Mouse (Mus musculus): ENCODE data around the gene Cpne5. TPM values are rescaled to one million over a fixed set of nuclear protein-coding genes. Genes with fewer than 3 reads are reported as not detected.

Gene Cpne5
- total RNA-seq, 1 experiment from 2014 or later = not detected

DNA sequence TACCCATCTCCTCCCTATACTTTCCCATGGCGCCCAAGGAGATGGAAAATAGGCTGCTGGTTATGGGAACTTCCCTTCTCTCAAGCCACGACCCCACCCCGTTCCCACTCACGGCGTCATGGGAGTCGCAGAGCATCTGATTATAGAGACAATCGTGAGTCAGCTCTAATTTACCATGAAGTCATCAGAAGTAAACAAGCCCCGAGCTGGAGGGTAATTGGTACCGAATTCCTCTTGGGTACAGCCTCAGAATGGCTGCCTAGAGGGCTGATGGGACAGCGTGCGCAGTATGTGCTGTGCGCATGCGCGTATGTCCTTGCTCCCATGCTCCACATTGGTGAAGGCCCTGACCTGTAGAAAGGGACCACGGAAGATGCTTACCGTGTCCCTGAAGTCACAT lies 81.6 kb downstream of the Cpne5 start:
- ATAC-seq (replicated peaks; ENCODE audit: insufficient number of reproducible peaks, low FRiP score, low TSS enrichment, poor library complexity, severe bottlenecking) = no peak

DNA sequence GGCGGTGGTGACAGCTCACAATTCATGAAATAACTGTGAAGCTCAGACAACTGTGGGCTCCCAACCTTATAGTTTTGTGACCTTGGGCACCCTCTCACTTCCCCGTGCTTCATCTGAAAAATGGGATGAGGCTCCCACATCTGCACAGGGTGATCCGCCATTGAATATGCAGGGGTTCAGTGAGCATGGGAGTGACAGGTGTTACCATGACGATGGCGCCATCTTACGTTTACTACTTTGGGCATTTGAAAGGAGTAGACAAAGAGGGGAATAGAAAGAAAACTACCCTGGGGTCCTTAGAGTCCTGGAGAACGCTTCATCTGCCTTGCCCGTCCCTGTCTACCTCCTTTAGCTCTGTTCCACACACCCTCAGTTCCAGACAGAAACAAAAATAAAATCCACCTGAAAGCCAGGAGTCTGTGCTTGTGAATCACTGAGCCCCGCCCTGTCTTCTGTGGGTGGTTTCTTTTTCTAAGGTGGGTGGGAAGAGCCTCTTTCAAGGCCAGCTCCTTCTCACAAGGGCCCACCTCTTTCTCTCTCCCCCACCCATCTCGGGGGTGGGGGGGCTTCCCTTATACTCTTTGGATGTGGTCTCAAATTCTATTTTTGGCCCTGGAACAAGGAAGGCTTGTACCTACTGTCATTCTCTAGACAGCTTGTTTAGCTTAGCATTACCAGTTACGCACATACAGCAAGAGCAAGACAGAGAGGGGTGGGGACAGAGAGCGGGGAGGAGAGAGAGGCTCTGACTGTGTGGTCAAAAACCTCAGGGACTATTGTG lies 82.4 kb downstream of the Cpne5 start:
- ATAC-seq (replicated peaks; ENCODE audit: insufficient number of reproducible peaks, low FRiP score, low TSS enrichment, poor library complexity, severe bottlenecking) = no peak

DNA sequence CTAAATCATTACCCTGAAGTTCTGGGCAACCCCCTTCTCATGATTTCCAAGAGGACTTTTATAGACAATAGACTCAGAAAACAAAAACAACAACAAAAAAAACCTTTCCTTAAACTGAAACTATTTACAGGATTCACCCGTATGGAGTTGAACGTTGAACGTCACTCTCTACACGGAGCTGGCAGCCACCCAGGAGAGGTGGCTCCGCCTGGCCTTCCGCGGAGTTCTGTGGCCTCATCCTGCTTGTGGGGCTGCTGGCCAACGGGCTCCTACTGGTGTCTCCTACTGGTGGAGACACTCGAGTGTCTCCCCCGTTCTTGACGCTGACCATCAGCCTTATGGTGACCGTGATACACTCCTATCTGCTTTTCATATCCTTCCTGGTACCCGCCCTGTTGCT lies 83.7 kb downstream of the Cpne5 start:
- no peak for ATAC-seq (replicated peaks; ENCODE audit: insufficient number of reproducible peaks, low FRiP score, low TSS enrichment, poor library complexity, severe bottlenecking)

DNA sequence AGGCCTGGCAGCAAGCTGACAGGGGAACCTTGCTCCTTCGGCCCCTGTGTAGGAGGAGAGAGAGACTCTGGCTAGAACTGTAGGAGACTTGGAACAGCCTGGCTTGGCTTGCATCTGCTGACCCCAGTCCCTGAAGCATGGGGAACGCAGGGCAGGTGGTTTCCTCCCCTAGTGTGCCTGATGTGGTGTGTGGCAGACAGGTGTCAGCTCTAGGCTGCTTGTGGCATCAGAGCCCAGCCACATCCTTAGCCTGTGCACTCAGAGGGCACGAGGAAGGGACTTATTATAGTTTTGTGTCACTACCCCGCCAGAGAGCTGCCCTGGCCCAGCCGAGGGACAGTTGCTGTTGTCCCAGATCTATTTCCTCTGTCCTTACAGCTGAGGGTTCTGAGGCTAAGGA lies 85.4 kb downstream of the Cpne5 start:
- ATAC-seq (replicated peaks; ENCODE audit: insufficient number of reproducible peaks, low FRiP score, low TSS enrichment, poor library complexity, severe bottlenecking) = no peak

DNA sequence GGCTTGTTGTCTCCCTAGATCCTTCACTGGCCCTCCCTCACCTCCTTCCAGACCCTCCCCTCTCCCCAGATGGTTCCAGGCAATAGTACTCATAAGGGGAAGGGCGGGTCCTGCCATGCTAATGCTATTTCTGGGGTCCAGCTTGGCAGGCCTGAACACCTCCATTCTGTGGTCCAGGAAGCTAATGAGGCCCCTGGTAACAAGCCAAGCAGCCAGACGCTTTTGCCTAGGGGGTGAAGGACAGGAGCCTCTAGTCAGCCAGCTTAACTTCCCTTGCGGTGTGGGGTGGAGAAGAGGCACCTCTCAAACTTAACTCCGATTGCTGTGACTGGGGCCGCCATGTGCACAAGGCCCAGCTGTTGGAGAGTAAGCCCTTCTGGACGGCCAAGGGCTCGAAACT lies 88.2 kb downstream of the Cpne5 start:
- ATAC-seq (replicated peaks; ENCODE audit: insufficient number of reproducible peaks, low FRiP score, low TSS enrichment, poor library complexity, severe bottlenecking) = no peak

DNA sequence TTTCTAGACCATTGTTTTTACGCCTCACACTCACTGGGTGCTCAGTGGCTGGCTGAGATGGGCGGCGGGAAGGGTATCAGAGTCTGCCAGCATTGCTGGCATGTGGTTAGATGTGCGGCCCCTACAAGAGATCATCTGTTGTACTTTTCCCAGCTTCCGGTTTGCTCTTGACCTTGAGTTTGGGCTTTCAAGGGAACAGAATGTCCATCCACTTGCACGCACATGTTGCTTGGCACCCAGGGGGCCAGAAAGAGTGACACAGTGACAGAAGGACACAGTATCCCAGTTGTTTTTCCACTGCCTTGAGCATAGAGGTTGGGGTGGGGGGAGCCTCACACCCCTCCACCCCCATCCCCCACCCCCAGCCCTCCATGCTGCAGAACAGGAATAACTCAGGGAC lies 90.2 kb downstream of the Cpne5 start:
- ATAC-seq (replicated peaks; ENCODE audit: insufficient number of reproducible peaks, low FRiP score, low TSS enrichment, poor library complexity, severe bottlenecking) = no peak

DNA sequence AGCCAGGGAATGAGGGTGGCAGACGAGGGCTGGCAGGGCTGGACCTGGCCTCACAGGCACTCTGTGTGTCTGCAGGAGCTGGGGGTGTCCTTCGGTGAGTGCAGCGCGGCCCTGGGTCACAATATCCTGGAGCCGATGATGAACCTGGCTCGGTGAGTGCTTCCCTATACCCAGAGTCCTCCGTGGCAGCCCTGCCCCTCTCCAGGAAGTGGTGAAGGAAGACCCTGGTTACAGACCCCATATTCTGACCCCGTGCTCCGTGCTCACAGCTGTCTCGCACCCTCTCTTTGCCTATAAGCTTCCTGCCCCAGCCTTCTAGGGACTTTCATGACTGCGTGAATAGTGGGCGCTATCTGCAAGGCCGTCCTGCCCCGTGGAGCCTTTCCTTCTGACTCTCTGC lies 90.7 kb downstream of the Cpne5 start:
- ATAC-seq (replicated peaks; ENCODE audit: insufficient number of reproducible peaks, low FRiP score, low TSS enrichment, poor library complexity, severe bottlenecking) = no peak

DNA sequence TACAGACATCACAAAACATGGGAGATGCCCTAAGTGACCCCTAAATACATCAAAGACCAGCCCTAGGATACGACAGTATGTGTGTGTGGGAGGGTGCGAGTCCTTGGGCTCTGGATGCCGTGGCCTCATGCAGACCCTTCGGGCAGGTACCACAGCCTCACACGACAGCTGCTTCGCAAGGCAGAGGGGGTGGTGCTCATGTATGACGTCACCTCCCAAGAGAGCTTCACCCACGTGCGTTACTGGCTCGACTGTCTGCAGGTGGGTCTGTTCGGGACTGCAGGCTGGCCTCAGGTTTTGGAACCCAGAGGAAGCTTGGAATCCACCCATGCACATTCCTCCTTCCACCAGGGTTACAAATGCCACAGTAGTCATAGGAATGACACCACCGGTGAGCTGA lies 92.9 kb downstream of the Cpne5 start:
- ATAC-seq (replicated peaks; ENCODE audit: insufficient number of reproducible peaks, low FRiP score, low TSS enrichment, poor library complexity, severe bottlenecking) = no peak

DNA sequence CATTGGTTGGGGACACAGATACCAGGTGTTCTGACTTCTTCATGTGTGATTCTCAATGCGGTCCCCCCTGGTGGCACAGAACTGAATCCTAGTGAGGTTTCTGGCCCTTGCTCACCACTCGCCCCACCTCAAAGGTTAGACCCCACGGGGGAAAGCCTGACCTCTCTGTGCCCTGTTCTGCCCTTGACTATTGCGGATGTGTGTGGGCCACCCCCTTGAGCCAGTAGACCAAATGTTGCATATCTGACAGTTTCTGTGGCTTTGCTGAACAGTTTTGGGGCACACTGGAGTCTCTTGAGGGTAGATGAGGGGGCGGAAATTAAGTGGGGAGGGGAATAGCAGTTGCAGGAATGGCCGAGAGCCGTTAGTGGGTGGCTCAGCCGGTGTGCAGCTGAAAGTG lies 94.7 kb downstream of the Cpne5 start:
- ATAC-seq (replicated peaks; ENCODE audit: insufficient number of reproducible peaks, low FRiP score, low TSS enrichment, poor library complexity, severe bottlenecking) = no peak

DNA sequence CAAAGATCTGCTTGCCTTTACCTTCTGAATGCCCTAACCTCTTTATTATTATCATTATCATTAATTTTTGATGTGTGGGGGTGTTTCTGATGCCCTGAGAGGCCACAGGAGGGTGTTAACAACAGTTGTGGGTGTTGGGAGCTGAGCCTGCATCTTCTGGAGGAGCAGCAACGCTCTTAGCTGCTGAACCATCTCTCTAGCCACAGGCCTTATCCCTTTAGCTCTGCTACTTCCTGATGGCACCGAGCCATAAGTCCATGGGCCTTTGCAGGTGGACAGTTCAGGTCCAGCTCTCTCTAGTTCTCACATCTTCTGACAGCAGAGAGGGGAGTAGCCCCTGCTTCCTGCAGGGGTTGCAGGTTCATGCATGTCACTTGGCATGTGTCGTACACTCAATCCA lies 96.4 kb downstream of the Cpne5 start:
- ATAC-seq (replicated peaks; ENCODE audit: insufficient number of reproducible peaks, low FRiP score, low TSS enrichment, poor library complexity, severe bottlenecking) = no peak

DNA sequence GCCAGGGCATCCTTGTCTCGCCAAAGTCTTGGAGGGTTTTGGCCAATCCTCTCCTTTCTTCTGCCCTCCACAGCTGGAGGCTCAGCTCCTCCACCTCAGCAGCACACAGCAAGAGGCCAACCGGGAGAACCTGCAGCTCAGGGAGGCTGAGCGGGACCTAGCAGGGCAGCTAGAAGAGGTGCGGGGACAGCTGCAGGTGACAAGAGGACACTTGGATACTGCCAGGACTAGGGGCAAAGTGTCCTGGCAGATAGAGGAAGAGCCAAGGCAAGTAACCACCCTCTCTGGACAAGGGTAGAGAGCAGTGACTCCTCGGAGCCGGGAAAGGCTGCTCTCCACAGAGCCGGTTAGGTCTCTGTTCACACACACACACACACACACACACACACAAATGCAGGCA lies 100.1 kb downstream of the Cpne5 start:
- no peak for ATAC-seq (replicated peaks; ENCODE audit: insufficient number of reproducible peaks, low FRiP score, low TSS enrichment, poor library complexity, severe bottlenecking)

DNA sequence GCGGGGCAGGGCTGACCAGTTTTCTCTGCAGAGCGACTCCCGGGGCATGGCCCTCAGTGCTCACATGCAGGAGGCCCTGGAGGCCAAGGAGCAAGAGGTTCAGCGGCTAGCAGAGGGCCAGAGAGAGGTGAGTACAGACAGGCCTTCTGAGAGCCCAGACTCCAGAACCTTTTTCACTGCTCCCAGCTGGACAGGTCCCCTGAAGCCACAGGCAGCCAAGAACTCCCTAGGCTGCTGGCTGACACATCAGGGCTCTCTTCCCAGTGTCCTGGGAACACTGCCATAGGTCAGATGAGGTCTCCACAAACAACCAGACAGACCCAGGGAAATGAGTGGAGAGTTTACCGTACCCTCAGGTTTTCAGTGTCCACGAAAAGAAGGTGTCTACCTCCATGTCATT lies 101.7 kb downstream of the Cpne5 start:
- no peak for ATAC-seq (replicated peaks; ENCODE audit: insufficient number of reproducible peaks, low FRiP score, low TSS enrichment, poor library complexity, severe bottlenecking)

DNA sequence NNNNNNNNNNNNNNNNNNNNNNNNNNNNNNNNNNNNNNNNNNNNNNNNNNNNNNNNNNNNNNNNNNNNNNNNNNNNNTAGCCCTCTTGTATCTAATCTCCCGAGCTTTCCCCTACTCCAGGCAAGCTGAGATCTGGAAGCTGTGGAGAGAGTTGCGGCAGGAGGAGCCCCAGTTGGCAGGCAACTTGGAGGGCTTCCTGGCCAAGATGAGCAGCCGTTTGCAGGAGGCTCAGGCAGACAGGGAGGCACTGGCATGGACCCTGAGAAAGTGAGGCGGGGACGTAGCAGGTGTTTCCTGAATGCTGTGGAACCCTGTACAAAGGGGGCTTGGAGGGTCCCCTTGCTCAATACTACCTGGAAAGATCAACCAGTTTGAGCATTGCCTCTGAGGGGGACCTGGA lies 102.9 kb downstream of the Cpne5 start:
- no peak for ATAC-seq (replicated peaks; ENCODE audit: insufficient number of reproducible peaks, low FRiP score, low TSS enrichment, poor library complexity, severe bottlenecking)

DNA sequence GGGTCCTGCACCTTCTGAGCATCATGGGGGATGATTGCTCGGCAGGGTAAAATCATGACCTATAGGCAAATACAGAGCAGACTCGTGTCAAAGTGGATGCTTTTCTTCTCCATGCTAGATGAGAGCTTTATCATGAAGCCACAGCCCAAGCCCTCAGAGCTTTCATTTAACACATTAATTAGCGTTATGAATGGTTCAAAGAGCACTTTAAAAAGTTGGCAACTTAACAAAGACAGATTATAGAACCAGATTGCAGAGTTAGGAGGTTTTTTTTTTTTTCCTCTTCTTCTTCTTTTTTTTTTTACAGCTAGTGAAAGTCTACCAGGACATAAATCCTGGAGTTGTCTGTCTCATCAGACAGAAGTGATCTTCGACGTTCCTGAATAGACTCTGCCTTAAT lies 108.6 kb downstream of the Cpne5 start:
- ATAC-seq (replicated peaks; ENCODE audit: insufficient number of reproducible peaks, low FRiP score, low TSS enrichment, poor library complexity, severe bottlenecking) = no peak

DNA sequence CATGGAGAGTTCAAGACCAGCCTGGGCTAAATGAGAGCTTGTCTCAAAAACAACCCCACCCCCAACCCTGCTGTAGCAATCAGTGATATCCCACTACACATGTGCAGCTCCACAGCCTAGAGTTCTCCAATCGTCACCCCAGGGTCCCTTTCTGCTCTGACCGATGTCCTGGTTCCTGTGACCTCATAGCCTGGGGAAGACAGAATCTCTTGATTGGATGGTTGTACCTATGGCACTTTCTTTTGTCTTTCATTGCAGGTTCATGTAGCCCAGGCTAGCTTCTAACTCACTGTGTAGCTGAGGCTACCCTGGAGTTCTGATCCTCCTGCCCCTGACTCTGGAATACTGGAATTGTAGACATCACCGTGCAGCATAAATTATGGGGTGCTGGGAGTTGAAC lies 111.4 kb downstream of the Cpne5 start:
- no peak for ATAC-seq (replicated peaks; ENCODE audit: insufficient number of reproducible peaks, low FRiP score, low TSS enrichment, poor library complexity, severe bottlenecking)

DNA sequence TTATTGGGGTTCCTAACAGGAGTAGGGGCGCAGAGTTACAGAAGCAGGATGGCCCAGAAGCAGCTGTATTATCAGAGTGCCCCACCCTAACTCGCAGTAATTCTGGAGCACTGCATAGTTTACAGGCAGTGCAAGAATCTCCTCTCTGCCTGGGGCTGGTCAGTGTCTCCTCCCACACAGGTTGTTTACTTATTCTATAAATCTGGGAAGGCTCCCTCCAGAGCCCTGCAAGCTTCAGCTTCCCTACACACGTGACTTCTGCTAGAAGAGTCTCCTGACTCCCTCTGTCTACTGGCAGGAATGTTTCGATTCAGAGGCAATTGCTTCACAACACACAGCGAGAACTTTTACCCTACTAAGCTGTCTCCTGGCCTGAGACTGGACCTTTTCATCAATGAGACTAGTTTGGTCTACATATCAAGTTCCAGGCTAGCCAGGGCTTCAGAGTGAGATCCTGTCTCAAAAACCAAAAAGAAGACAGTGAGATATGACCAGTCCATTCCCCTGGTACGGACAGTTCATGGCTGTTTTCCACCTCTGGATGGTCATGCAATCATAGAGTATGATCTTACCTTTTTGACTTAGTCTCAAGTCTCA lies 114.3 kb downstream of the Cpne5 start:
- no peak for ATAC-seq (replicated peaks; ENCODE audit: insufficient number of reproducible peaks, low FRiP score, low TSS enrichment, poor library complexity, severe bottlenecking)

DNA sequence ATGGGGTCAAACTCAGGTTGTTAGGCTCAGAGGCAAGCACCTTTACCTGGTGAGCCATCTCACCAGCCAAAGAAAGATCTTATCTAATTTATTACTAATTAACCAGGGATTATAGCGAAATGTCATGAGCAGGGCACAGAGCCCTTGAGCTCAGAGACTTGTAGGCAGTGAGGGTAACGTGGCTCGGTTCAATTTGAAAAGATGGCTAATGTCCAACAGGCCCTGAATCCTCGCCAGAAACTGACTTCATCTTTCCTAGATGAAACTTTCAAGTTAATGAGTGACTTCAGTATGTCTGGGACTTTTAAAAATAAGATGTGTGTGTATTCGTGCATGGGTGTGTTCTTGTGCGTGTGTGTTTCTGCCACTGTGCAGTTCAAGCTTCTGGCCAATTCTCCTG lies 115.2 kb downstream of the Cpne5 start:
- ATAC-seq (replicated peaks; ENCODE audit: insufficient number of reproducible peaks, low FRiP score, low TSS enrichment, poor library complexity, severe bottlenecking) = no peak

DNA sequence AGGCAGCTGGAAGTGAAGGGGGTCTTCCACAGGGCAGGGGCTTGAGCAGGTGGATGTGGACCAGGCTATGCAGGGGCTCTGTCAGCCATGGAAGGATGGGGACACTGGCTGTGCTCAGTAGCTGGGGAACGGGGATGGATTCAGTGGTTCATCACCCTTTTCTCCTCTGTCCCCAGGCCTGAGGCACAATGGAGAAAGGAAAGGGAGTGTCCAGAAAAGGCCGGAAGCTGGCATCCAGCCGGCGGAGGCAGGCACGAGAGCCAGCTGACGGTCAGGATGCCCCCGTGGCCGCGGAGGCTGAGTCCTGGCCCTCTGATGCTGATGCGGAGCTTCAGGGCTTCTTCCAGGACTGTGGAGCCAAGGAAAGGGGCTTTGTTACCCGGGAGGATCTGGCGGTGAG lies 117.3 kb downstream of the Cpne5 start:
- ATAC-seq (replicated peaks; ENCODE audit: insufficient number of reproducible peaks, low FRiP score, low TSS enrichment, poor library complexity, severe bottlenecking) = no peak

DNA sequence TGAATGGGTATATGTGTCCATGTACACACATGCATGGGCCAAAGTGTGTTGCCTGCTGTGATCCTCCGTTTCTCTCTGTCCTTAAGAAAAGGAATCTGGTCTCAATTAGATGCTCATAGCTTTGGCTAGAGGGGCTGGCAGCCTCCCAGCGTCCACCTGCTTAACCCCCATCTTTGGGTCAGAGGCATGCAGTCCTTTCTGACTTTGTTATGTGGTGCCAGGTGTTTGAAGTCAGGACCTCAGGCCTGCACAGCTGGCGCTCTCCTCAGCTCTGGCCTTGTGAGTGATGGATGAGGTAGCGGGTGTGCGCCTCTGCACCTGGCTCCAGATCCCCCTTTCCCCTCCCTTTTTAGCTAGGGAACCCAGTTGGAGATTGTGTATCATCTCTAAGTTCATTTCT lies 119.9 kb downstream of the Cpne5 start:
- no peak for ATAC-seq (replicated peaks; ENCODE audit: insufficient number of reproducible peaks, low FRiP score, low TSS enrichment, poor library complexity, severe bottlenecking)

DNA sequence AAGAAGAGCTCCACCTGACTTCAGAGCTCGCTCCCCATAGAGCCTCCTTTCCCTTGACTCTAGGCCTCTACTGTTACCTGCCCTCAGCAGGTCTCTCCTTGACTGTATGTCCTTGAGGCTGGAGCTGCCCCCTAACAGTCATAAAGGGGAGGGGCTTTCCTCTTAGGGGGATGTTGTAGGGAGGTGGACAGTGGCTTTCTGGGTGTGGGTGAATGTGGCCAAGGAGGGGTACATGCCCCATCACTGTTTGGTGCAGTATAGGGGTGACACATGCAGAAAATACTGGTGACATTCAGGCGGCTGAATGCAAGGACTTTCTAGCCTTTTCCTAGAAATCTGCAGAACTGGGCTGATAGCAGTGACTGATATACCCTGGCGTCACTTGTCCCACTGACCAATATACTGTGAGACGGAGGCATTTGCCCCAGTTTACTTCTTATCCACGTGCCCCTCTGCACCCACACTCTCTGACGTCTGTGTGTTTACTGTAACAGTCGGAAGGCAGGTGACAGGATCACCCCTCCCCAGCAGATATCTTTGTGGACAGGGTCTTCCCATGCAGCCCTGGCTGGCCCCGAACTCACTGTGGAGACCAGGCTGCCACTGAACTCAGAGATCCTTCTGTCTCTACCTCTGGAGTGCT lies 120.8 kb downstream of the Cpne5 start:
- no peak for ATAC-seq (replicated peaks; ENCODE audit: insufficient number of reproducible peaks, low FRiP score, low TSS enrichment, poor library complexity, severe bottlenecking)
